13 mouse cellular contexts compared by ENCODE assay signal in the genomic region with DNA sequence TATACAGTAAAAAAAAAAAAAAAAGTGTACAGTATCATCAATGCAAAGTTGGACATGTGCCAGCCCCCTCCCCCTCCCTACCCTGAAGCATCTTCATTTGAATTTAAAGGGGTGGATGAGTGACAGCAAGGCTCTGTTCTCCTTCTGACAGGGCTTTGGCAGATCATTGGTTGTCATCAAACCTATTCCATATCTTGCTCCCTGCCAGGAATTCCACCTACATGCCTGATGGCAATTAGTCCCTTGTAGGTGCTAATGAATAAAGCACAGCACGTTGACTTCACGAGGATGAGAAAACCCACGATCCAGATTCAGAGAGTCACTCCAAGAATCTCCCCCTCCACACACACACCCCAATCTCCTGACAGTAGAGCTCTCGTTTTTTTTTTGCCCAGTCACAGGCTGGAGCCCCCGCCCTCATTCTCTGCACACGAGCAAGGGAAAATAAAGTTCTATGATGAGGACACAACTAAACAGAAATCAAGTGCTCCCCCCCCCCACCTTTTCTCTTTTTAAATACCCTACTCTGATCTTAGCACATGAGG.
A peak's percentile ranks its signal among the peaks of the same experiment; 100 is the strongest.
DNase-seq lines count a peak whose midpoint lies in the region; ATAC-seq and TF ChIP-seq lines count a peak whose summit lies in the region.
"Had no signal": no experiment of that assay in that cellular context is flagged by ENCODE, and none has a peak within 500 bp of the region (broad histone marks: within the 10 kb centered on the region; RNA-seq: fewer than 3 reads in every experiment).

No protein-coding gene starts in this region.

- no peak for TF ChIP-seq RAD21 in CH12.LX (IDR thresholded peaks at IDR 0.05; ENCODE audit: low read depth, low read length)

- peak; percentile 59 for DNase-seq in layer of hippocampus, adult 11-12 months (ENCODE audit: low spot score)
- no peak for DNase-seq in layer of hippocampus, adult 9-10 months (ENCODE audit: low spot score)
- peak; percentile 54 for DNase-seq in CH12.LX (ENCODE audit: extremely low read depth)
- peak; percentile 21 to 44 for DNase-seq in layer of hippocampus, postnatal 10 days (ENCODE audit: low spot score in 2 of 2)
- DNase-seq in thymus, postnatal 14 days = no peak
- DNase-seq in stomach, postnatal 0 days (ENCODE audit: low spot score) = no peak
- no peak for DNase-seq in heart, embryonic 10.5 days (ENCODE audit: low spot score)
- DNase-seq: heart, adult 18-20 months; heart, postnatal 4 days; kidney, adult 9 months; lung, adult 2 months had no signal

- H3K79me2 ChIP-seq in CH12.LX (replicated peaks; ENCODE audit: control insufficient read depth, extremely low read depth, insufficient read depth, poor library complexity, severe bottlenecking) = no peaks in the 10 kb centered on the region

- H3K9me3 ChIP-seq in CH12.LX (replicated peaks; ENCODE audit: low read length) = no peaks in the 10 kb centered on the region
- H3K9me3 ChIP-seq in stomach, postnatal 0 days (ENCODE audit: control insufficient read depth, low read length) = no peaks in the 10 kb centered on the region
- no peaks in the 10 kb centered on the region for H3K9me3 ChIP-seq in heart, embryonic 10.5 days

- TF ChIP-seq POLR2A in CH12.LX (IDR thresholded peaks at IDR 0.05; ENCODE audit: low read depth, low read length) = no peak
- no peak for TF ChIP-seq POLR2A in embryonic fibroblast, embryonic 13.5 days (IDR thresholded peaks at IDR 0.05; ENCODE audit: low read depth, low read length)

- H3K4me3 ChIP-seq in CH12.LX (replicated peaks in 1 of 3; ENCODE audit: low read depth in 2 of 3, low read length in 2 of 3, poor library complexity in 1 of 3) = no peak overlapping the region
- H3K4me3 ChIP-seq in embryonic fibroblast, embryonic 13.5 days (ENCODE audit: insufficient read depth, low read length) = no peak overlapping the region
- no peak overlapping the region for H3K4me3 ChIP-seq in stomach, postnatal 0 days (ENCODE audit: low read depth, low read length)
- H3K4me3 ChIP-seq in heart, embryonic 10.5 days = no peak overlapping the region
- H3K4me3 ChIP-seq: megakaryocyte, embryonic 14.5 days had no signal

- H3K4me1 ChIP-seq in CH12.LX (ENCODE audit: control insufficient read depth in 1 of 2, insufficient read depth in 2 of 2) = peaks cover 3 to 22% of the 10 kb centered on the region in 2 experiments
- H3K4me1 ChIP-seq in embryonic fibroblast, embryonic 13.5 days (ENCODE audit: control insufficient read depth, insufficient read depth, low read length) = peaks cover 11% of the 10 kb centered on the region
- no peaks in the 10 kb centered on the region for H3K4me1 ChIP-seq in stomach, postnatal 0 days (replicated peaks; ENCODE audit: control insufficient read depth, insufficient read depth)
- no peaks in the 10 kb centered on the region for H3K4me1 ChIP-seq in heart, embryonic 10.5 days
- H3K4me1 ChIP-seq: megakaryocyte, embryonic 14.5 days had no signal

- 58% methylated on average over 6 of the region's 6 CpGs for WGBS in stomach, postnatal 0 days
- WGBS in heart, embryonic 10.5 days = 39% methylated on average over 6 of the region's 6 CpGs

- no peak for TF ChIP-seq CTCF in CH12.LX (conservative IDR thresholded peaks at IDR 0.05 in 1 of 2, IDR thresholded peaks at IDR 0.05 in 1 of 2; ENCODE audit: low read depth in 2 of 2, low read length in 2 of 2)
- TF ChIP-seq CTCF in embryonic fibroblast, embryonic 13.5 days (IDR thresholded peaks at IDR 0.05; ENCODE audit: borderline replicate concordance, insufficient read depth, low read length) = no peak
- TF ChIP-seq CTCF in stomach, postnatal 0 days (IDR thresholded peaks at IDR 0.05; ENCODE audit: low read depth) = no peak

- in situ Hi-C loops in CH12.LX (cut with MboI; ENCODE audit: low pct_ligation_motif_present, low pct_unique_long_range_greater_than_20kb, low sequenced_read_pairs) = no loop called here

- dilution Hi-C loops in CH12.LX (cut with MboI; ENCODE audit: extremely low pct_ligation_motif_present, extremely low pct_unique_long_range_greater_than_20kb, low sequenced_read_pairs) = no loop called here

- H3K36me3 ChIP-seq in CH12.LX (replicated peaks in 1 of 2; ENCODE audit: control insufficient read depth in 1 of 2, insufficient read depth in 1 of 2, low read length in 1 of 2) = no peaks in the 10 kb centered on the region
- no peaks in the 10 kb centered on the region for H3K36me3 ChIP-seq in stomach, postnatal 0 days (ENCODE audit: control insufficient read depth, insufficient read depth, low read length)
- H3K36me3 ChIP-seq in heart, embryonic 10.5 days = no peaks in the 10 kb centered on the region

- H3K4me2 ChIP-seq in CH12.LX (ENCODE audit: insufficient read depth, low read depth, poor library complexity, severe bottlenecking) = peak overlapping the region; percentile 66
- H3K4me2 ChIP-seq in stomach, postnatal 0 days (replicated peaks; ENCODE audit: low read depth) = no peak overlapping the region

- ATAC-seq in stomach, postnatal 0 days (ENCODE audit: low FRiP score, low TSS enrichment) = no peak

- no peak overlapping the region for H3K9ac ChIP-seq in CH12.LX (ENCODE audit: insufficient read depth, low read depth)
- H3K9ac ChIP-seq in stomach, postnatal 0 days (ENCODE audit: low read length) = no peak overlapping the region

- TF ChIP-seq EP300 in CH12.LX (IDR thresholded peaks at IDR 0.05; ENCODE audit: low read length) = no peak
- no peak for TF ChIP-seq EP300 in stomach, postnatal 0 days (optimal IDR thresholded peaks at IDR 0.05)

- H3K27ac ChIP-seq in CH12.LX (ENCODE audit: insufficient read depth, low read depth) = no peak overlapping the region
- H3K27ac ChIP-seq in embryonic fibroblast, embryonic 13.5 days (ENCODE audit: insufficient read depth, low read length) = peak overlapping the region; percentile 99
- H3K27ac ChIP-seq in stomach, postnatal 0 days (replicated peaks) = no peak overlapping the region
- H3K27ac ChIP-seq in heart, embryonic 10.5 days = no peak overlapping the region

- no peaks in the 10 kb centered on the region for H3K27me3 ChIP-seq in CH12.LX (replicated peaks)
- no peaks in the 10 kb centered on the region for H3K27me3 ChIP-seq in stomach, postnatal 0 days (ENCODE audit: control insufficient read depth, insufficient read depth, low read length)
- H3K27me3 ChIP-seq in heart, embryonic 10.5 days (ENCODE audit: insufficient read depth, poor library complexity, severe bottlenecking) = no peaks in the 10 kb centered on the region
- H3K27me3 ChIP-seq: megakaryocyte, embryonic 14.5 days had no signal

TF ChIP-seq in CH12.LX, 34 proteins besides CTCF, POLR2A, EP300 and RAD21:
- peak; percentile 48; the same call in 1 of the 2 replicates for TF ChIP-seq BHLHE40 (IDR thresholded peaks at IDR 0.05; ENCODE audit: low read depth, low read length)
- TF ChIP-seq ZNF384 (IDR thresholded peaks at IDR 0.05; ENCODE audit: low read depth, low read length) = peak; percentile 76
- TF ChIP-seq ZMIZ1 (IDR thresholded peaks at IDR 0.05; ENCODE audit: low read depth, low read length) = no peak
- TF ChIP-seq MAX (IDR thresholded peaks at IDR 0.05; ENCODE audit: low read length) = 0 out of 2 replicates have a peak, but pooled peaks have one; percentile 8
- TF ChIP-seq HCFC1 (IDR thresholded peaks at IDR 0.05; ENCODE audit: low read depth, low read length) = no peak
- TF ChIP-seq IRF4 (IDR thresholded peaks at IDR 0.05; ENCODE audit: low read depth, low read length) = no peak

Comparison
In these comparisons a context has a peak if more than half of its experiments do, and no peak if none do; other contexts are left out.
1. DNase-seq: peak in layer of hippocampus, adult 11-12 months (single experiment), CH12.LX (single experiment) and layer of hippocampus, postnatal 10 days (2 of 2); none in layer of hippocampus, adult 9-10 months (single experiment), thymus, postnatal 14 days (single experiment), stomach, postnatal 0 days (single experiment) and heart, embryonic 10.5 days (single experiment).